Mouse (Mus musculus) midbrain, embryonic 13.5 days (tissue): ENCODE measurements around the gene Krt18. TPM values are rescaled to one million over a fixed set of nuclear protein-coding genes. Genes with fewer than 3 reads are reported as not detected.

Experiments used
- ATAC-seq: fragments of 200-750 bp; cut with Nextera tagmentation; 2 replicates; pipeline ENCODE4 v1.8.0; 2017; ENCODE audit warnings: mild to moderate bottlenecking, moderate TSS enrichment, moderate library complexity
- H3K27ac ChIP-seq: fragments of 300-500 bp; sonication (generic); 2 replicates; pipeline ENCODE4 v1.5.1; 2015; ENCODE audit warnings: inconsistent platforms, mild to moderate bottlenecking, moderate library complexity
- H3K27me3 ChIP-seq: fragments of 300-500 bp; sonication (generic); 2 replicates; pipeline ENCODE4 v1.6.1; 2015; ENCODE audit warnings: mild to moderate bottlenecking, inconsistent platforms
- H3K36me3 ChIP-seq: fragments of 300-500 bp; sonication (generic); 2 replicates; pipeline ENCODE4 v1.6.1; 2015; ENCODE audit warnings: mild to moderate bottlenecking, inconsistent platforms
- H3K4me1 ChIP-seq: fragments of 300-500 bp; sonication (generic); replicated peaks from 2 replicates; pipeline ENCODE4 v1.6.1; 2015; ENCODE audit warnings: inconsistent platforms
- H3K4me2 ChIP-seq: fragments of 300-500 bp; sonication (generic); replicated peaks from 2 replicates; pipeline ENCODE4 v1.6.1; 2015; ENCODE audit warnings: moderate library complexity, mild to moderate bottlenecking, inconsistent platforms
- H3K4me3 ChIP-seq: fragments of 300-500 bp; sonication (generic); replicated peaks from 2 replicates; pipeline ENCODE4 v1.5.1; 2015; ENCODE audit warnings: mild to moderate bottlenecking, inconsistent platforms
- H3K9ac ChIP-seq: fragments of 300-500 bp; sonication (generic); replicated peaks from 2 replicates; pipeline ENCODE4 v1.6.1; 2015; ENCODE audit warnings: mild to moderate bottlenecking, inconsistent platforms
- H3K9me3 ChIP-seq: fragments of 300-500 bp; sonication (generic); 2 replicates; pipeline ENCODE4 v1.6.1; 2016; ENCODE audit warnings: mild to moderate bottlenecking, inconsistent platforms
- WGBS: fragments of 180-500 bp; shearing (Covaris S2); methylation state at CpG from one replicate; pipeline ENCODE4 v1.1.7; 2015; 5-methylcytosine and 5-hydroxymethylcytosine counted together
- polyA plus RNA-seq: library from polyadenylated mRNA; unstranded; fragments of >200 nt; fragmentation: Nextera tagmentation; extraction: Ambion mirVana; gene quantifications from 2 replicates; pipeline ENCODE4 v1.2.1, GENCODE M21; 2015

Gene Krt18
- polyA plus RNA-seq, 1 experiment from 2014 or later: 2.5 TPM

- H3K9me3 ChIP-seq: no peaks in the 10 kb centered on the region
- no peak overlapping the region for H3K4me3 ChIP-seq
- no peak overlapping the region for H3K27ac ChIP-seq
- H3K4me1 ChIP-seq: peaks cover 10% of the 10 kb centered on the region
- H3K9ac ChIP-seq: no peak overlapping the region
- ATAC-seq: no peak
- no peak overlapping the region for H3K4me2 ChIP-seq
- peaks cover 44% of the 10 kb centered on the region for H3K27me3 ChIP-seq
- H3K36me3 ChIP-seq: no peaks in the 10 kb centered on the region
- 93% methylated on average over 11 of the region's 11 CpGs for WGBS
These were observed 28.8 kb upstream of the Krt18 start for GRCm38 (mm10) chr15:101999156-101999555.

GRCm38 (mm10) chr15:101999676-102000335 lies 28.2 kb upstream of the Krt18 start:
- peaks cover 48% of the 10 kb centered on the region for H3K27me3 ChIP-seq
- H3K4me2 ChIP-seq: no peak overlapping the region
- no peak for ATAC-seq
- no peak overlapping the region for H3K4me3 ChIP-seq
- no peaks in the 10 kb centered on the region for H3K36me3 ChIP-seq
- H3K4me1 ChIP-seq: peaks cover 10% of the 10 kb centered on the region
- no peak overlapping the region for H3K9ac ChIP-seq
- WGBS: 89% methylated on average over 11 of the region's 11 CpGs
- H3K9me3 ChIP-seq: no peaks in the 10 kb centered on the region
- H3K27ac ChIP-seq: no peak overlapping the region

- no peaks in the 10 kb centered on the region for H3K36me3 ChIP-seq
- H3K27me3 ChIP-seq: peaks cover 70% of the 10 kb centered on the region
- H3K4me3 ChIP-seq: peak overlapping the region; percentile 31
- peak overlapping the region; percentile 51 for H3K4me2 ChIP-seq
- peaks cover 27% of the 10 kb centered on the region for H3K4me1 ChIP-seq
- H3K9me3 ChIP-seq: no peaks in the 10 kb centered on the region
- H3K27ac ChIP-seq: no peak overlapping the region
- H3K9ac ChIP-seq: peak overlapping the region; percentile 44; the same call in 1 of the 2 replicates
- WGBS: 4% methylated on average over 34 of the region's 34 CpGs
- ATAC-seq: peak; percentile 64
These were observed 25.1 kb upstream of the Krt18 start for GRCm38 (mm10) chr15:102002646-102003488.

- peak overlapping the region; percentile 31 for H3K4me3 ChIP-seq
- no peak overlapping the region for H3K9ac ChIP-seq
- no peaks in the 10 kb centered on the region for H3K36me3 ChIP-seq
- H3K4me2 ChIP-seq: peak overlapping the region; percentile 51
- H3K27me3 ChIP-seq: peaks cover 70% of the 10 kb centered on the region
- H3K4me1 ChIP-seq: peaks cover 27% of the 10 kb centered on the region
- H3K9me3 ChIP-seq: no peaks in the 10 kb centered on the region
- no peak overlapping the region for H3K27ac ChIP-seq
- WGBS: 9% methylated on average over 12 of the region's 12 CpGs
- ATAC-seq: no peak
These were observed 24.5 kb upstream of the Krt18 start for GRCm38 (mm10) chr15:102003516-102003915.

- peaks cover 70% of the 10 kb centered on the region for H3K27me3 ChIP-seq
- H3K36me3 ChIP-seq: no peaks in the 10 kb centered on the region
- ATAC-seq: no peak
- H3K9ac ChIP-seq: 0 out of 2 replicates have a peak within 1 kb of the TSS, but pooled peaks have one; percentile 44
- H3K9me3 ChIP-seq: no peaks in the 10 kb centered on the region
- peak within 1 kb of the TSS; percentile 51 for H3K4me2 ChIP-seq
- no peak within 1 kb of the TSS for H3K27ac ChIP-seq
- peaks cover 27% of the 10 kb centered on the region for H3K4me1 ChIP-seq
- peak within 1 kb of the TSS; percentile 31 for H3K4me3 ChIP-seq
- 9% methylated on average over 11 of the region's 11 CpGs for WGBS
These were observed 23.8 kb upstream of the Krt18 start, which contains the start of gene Krt8 for GRCm38 (mm10) chr15:102004189-102004588. Krt8 (minus strand) TSS chr15:102004482.

GRCm38 (mm10) chr15:102005290-102005689 lies 22.7 kb upstream of the Krt18 start:
- H3K4me1 ChIP-seq: peaks cover 27% of the 10 kb centered on the region
- WGBS: 48% methylated on average over 4 of the region's 4 CpGs
- H3K27me3 ChIP-seq: peaks cover 64% of the 10 kb centered on the region
- no peaks in the 10 kb centered on the region for H3K9me3 ChIP-seq
- no peak for ATAC-seq
- no peaks in the 10 kb centered on the region for H3K36me3 ChIP-seq
- no peak overlapping the region for H3K4me3 ChIP-seq
- H3K27ac ChIP-seq: no peak overlapping the region
- no peak overlapping the region for H3K4me2 ChIP-seq
- H3K9ac ChIP-seq: no peak overlapping the region

GRCm38 (mm10) chr15:102006317-102006716 lies 21.7 kb upstream of the Krt18 start:
- WGBS: 35% methylated on average over 11 of the region's 11 CpGs
- Histone ChIP-seq H3K4me3 (no peak overlapping the region), H3K9me3 (no peaks in the 10 kb centered on the region), H3K36me3 (no peaks in the 10 kb centered on the region), H3K27me3 (peaks cover 54% of the 10 kb centered on the region), H3K9ac (no peak overlapping the region), H3K4me1 (peaks cover 27% of the 10 kb centered on the region), H3K4me2 (no peak overlapping the region), H3K27ac (no peak overlapping the region)
- no peak for ATAC-seq

GRCm38 (mm10) chr15:102007097-102008069 lies 20.6 kb upstream of the Krt18 start:
- Histone ChIP-seq H3K27ac (no peak overlapping the region), H3K9me3 (no peaks in the 10 kb centered on the region), H3K27me3 (peaks cover 46% of the 10 kb centered on the region), H3K4me1 (peaks cover 30% of the 10 kb centered on the region), H3K4me3 (no peak overlapping the region), H3K36me3 (no peaks in the 10 kb centered on the region), H3K9ac (no peak overlapping the region), H3K4me2 (no peak overlapping the region)
- ATAC-seq: peak; percentile 49; the same call in 1 of the 2 replicates
- 48% methylated on average over 12 of the region's 12 CpGs for WGBS

GRCm38 (mm10) chr15:102010569-102011245 lies 17.3 kb upstream of the Krt18 start:
- ATAC-seq: no peak
- WGBS: 71% methylated on average over 3 of the region's 3 CpGs
- no peaks in the 10 kb centered on the region for H3K36me3 ChIP-seq
- H3K9me3 ChIP-seq: no peaks in the 10 kb centered on the region
- H3K4me3 ChIP-seq: no peak overlapping the region
- peaks cover 26% of the 10 kb centered on the region for H3K4me1 ChIP-seq
- peaks cover 12% of the 10 kb centered on the region for H3K27me3 ChIP-seq
- H3K4me2 ChIP-seq: no peak overlapping the region
- H3K27ac ChIP-seq: no peak overlapping the region
- no peak overlapping the region for H3K9ac ChIP-seq

GRCm38 (mm10) chr15:102012260-102012765 lies 15.7 kb upstream of the Krt18 start:
- no peak for ATAC-seq
- Histone ChIP-seq H3K4me1 (peaks cover 19% of the 10 kb centered on the region), H3K27ac (no peak overlapping the region), H3K9me3 (no peaks in the 10 kb centered on the region), H3K9ac (no peak overlapping the region), H3K36me3 (no peaks in the 10 kb centered on the region), H3K27me3 (0 out of 2 replicates have a peak, but pooled peaks cover 6% of the 10 kb centered on the region), H3K4me2 (no peak overlapping the region), H3K4me3 (no peak overlapping the region)
- 54% methylated on average over 4 of the region's 4 CpGs for WGBS

GRCm38 (mm10) chr15:102013651-102014050 lies 14.3 kb upstream of the Krt18 start:
- H3K27me3 ChIP-seq: 0 out of 2 replicates have a peak, but pooled peaks cover 6% of the 10 kb centered on the region
- H3K27ac ChIP-seq: no peak overlapping the region
- 0 out of 2 replicates have a peak, but pooled peaks cover 15% of the 10 kb centered on the region for H3K4me1 ChIP-seq
- no peaks in the 10 kb centered on the region for H3K36me3 ChIP-seq
- no peak overlapping the region for H3K9ac ChIP-seq
- H3K4me2 ChIP-seq: no peak overlapping the region
- no peak for ATAC-seq
- no peaks in the 10 kb centered on the region for H3K9me3 ChIP-seq
- 45% methylated on average over 3 of the region's 3 CpGs for WGBS
- H3K4me3 ChIP-seq: no peak overlapping the region
